Mouse (Mus musculus): ENCODE results near the gene Rab25. TPM values are rescaled to one million over a fixed set of nuclear protein-coding genes. Genes with fewer than 3 reads are reported as not detected.

Gene Rab25
- total RNA-seq, 2 experiments from 2014 or later = not detected

DNA sequence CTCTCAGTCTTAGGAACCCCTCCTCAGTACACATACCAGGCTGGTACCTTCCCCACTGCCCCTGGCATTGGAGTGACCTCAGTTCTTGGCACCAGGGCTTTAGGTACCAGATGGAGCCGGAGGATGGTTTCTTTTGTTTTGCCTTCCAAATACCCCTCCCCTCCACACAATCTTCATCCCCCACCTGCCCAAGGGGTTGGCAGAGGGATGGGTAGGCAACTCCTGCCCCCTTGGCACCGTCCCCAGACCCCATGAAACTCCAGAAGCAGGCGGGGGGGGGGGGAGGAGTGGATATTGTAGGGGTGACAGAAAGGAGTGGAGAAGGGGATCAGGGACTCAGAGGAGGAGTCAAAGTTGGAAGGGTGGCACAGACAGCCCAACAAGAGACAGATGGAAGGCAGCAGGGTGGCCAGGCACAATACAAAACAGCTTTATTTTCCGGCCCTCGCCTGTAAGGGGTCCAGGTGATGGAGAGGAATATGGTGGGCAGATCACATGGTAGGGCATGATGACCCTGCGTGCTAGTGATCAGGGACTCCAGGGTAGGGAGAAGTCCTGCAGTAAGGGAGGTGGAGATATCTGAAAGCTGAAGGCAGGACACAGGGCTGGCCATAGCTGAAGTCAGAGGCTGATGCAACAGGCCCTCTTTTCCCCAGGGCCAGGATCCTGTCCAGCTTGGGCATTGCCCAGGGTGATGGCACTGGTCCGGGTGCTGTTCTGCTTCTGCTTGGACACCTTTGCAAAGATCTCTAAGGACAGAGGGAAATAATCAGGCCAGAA, 6.3 kb downstream of the Rab25 start:
- no peak for DNase-seq

DNA sequence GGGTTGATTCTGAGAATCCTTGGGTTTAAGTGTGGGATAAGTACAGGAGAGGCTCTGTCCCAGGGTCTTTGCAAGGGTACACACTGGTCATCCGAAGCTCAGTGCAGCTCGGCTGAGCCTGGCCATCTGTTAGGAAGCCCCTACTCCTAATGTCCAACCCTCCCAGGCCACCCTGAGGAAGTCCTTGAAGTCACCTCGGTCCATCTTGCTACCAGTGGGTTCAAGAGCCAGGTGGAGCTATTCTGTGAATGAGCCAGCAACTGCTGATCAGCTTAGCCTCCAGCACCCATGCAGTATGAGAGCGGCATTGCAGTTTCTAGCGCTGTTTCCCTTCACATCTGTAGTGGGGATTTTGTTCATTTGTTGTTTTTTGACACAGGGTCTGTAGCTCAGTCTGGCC, 8.0 kb downstream of the Rab25 start:
- no peak for DNase-seq

DNA sequence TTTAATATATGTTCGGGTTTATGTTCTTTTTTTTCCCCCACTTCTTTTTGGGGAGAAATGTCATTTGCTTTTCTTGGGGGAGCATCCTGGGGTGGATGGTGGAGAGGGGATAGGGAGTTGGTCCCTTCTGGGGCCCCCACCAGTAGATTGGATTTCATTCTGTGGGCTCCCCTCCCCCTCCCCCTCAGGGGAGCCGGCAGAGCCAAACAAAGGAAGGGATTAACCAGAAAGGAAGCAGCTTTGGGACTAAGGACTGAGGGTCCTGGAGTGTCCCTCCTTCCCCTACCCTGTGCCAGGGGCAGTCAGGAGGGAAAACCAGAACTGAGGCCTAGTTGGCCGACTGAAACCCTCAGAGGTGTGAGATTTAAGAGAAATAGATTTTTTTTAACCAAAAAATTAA, 8.7 kb downstream of the Rab25 start:
- DNase-seq = no peak

DNA sequence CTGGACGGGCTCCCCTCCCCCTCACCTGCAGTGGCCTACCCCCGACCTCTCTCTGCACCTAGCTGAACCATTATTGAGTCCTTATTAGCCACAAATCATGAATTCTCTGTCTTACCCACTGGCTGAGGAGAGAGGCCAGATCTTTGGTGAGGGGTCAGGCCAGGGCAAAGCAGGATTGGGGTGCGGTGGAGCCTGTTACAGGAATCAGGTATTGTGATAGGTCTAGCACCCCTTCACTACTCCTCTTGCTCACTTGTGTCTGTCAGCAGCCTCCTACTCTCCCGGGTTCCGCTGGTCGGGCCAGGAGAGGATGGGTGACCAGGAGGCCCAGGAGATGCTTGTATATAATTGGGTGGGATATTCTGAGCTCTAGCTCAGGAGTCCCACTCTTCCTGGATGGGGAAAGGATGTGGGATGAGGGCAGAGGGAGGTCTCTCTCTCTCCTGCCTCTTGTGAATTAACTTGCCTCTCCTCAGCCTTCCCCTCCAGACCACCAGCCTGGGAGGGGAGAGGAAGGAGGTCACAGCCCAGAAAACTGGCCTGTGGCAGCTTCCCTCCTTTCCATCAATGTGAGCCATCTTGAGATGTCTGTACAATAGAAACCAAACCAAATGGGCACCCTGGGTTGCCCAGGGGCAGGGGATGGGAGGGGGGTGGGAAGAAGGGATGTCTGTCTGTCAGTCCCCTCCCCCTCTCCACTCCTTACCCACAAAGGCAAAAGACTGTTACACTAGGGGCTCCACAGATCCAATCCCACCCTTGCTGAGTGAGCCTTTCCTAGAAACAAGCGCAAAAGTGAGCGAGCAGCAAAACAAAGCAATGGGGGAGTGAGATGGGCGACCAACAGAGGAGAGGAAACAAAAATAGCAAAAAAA, 9.6 kb downstream of the Rab25 start:
- DNase-seq = no peak

DNA sequence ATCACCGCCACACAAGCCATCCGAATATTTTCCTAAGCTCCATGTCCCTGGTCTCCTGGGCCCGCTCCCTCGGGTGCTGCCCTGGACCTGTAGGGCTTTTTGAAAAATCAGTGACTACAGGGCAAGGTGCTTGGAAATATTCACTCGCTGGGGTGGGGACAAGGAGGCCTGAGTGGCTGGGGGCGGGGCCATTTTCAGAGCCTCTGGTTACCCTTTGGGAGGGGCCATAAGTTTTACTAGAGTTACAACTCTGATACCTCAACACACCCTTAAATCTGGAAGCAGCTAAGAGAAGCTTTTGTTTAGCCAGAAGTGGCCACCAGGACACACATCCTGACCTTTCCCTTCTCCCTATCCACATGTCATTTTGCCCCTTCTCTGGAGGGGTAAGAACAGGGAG, 11.0 kb downstream of the Rab25 start:
- DNase-seq = no peak

DNA sequence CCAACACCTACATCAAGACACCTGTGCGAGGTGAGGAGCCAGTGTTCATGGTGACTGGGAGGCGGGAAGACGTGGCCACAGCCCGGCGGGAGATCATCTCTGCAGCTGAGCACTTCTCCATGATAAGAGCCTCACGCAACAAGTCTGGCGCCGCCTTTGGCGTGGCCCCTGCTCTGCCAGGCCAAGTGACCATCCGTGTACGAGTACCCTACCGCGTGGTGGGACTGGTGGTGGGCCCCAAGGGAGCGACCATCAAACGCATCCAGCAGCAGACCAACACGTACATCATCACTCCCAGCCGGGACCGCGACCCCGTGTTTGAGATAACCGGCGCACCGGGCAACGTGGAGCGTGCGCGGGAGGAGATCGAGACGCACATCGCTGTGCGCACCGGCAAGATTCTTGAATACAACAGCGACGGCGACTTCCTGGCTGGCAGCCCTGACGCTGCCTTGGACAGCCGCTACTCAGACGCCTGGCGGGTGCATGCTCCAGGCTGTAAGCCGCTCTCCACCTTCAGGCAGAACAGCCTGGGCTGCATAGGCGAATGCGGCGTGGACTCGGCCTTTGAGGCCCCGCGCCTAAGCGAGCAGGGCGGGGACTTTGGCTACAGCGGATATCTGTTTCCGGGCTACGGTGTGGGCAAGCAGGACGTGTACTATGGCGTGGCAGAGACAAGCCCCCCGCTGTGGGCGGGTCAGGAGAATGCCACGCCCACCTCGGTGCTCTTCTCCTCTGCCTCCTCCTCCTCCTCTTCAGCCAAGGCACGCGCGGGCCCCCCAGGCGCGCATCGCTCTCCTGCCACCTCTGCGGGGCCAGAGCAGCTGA, 11.8 kb downstream of the Rab25 start:
- DNase-seq = peak; percentile 71

DNA sequence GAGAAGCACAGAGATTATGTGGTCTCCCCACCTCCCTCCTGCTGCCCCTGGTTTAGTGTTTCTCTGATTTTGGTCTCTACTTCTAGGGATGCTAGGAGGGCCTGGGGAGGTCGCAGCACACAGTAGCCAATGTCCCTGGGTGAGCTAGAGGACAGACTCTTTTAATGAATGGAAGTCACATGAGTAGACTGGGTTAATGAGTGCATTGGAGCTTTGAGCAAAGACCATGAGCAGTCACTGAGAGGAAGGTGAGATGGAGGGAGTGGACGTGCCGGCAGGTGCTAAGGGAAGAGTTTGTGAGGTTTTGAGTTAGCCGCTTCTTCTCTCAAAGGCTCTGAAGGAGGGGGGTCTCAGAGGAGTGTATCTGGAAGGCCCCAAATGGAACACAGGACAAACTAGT, 12.6 kb downstream of the Rab25 start:
- no peak for DNase-seq

DNA sequence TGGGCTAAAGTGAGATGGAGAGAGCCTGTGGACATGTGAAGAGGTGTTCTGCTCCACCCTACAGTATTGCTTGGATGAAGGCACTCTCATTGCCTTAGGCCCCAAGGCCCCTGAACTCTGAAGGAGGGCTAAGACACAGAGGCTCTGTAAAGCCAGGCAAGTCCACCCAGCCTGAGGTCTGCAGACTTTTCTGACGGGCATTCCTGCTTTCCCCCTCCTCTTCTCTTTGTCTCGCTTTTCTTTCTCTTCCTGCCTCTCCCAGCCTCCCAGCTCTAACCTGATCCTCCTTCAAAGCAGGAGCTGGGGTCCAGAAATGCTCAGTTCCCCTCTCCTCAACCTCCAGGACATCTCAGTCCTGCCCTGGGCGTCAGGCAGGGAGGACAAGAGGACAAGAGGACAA, 13.1 kb downstream of the Rab25 start:
- DNase-seq = no peak

DNA sequence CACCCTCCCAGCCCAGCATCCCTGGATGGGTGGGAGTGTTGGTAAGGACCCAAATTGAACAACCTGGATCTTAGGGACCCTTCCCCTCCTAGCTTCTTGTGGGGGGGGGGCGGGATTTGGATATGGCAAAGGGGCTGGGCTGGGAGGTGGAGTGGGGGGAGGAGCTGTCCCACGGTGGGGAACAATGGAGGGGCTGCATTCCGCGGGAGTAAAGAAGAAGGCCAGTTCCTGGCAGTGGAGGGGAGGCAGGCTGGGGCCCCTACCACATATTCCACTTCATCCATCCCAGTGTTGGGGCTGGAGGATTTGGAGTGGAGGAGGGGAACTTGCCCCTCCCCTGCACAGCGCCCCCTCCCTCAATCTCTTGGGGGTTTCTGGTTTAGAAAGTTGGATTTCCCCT, 14.4 kb downstream of the Rab25 start:
- DNase-seq = no peak

DNA sequence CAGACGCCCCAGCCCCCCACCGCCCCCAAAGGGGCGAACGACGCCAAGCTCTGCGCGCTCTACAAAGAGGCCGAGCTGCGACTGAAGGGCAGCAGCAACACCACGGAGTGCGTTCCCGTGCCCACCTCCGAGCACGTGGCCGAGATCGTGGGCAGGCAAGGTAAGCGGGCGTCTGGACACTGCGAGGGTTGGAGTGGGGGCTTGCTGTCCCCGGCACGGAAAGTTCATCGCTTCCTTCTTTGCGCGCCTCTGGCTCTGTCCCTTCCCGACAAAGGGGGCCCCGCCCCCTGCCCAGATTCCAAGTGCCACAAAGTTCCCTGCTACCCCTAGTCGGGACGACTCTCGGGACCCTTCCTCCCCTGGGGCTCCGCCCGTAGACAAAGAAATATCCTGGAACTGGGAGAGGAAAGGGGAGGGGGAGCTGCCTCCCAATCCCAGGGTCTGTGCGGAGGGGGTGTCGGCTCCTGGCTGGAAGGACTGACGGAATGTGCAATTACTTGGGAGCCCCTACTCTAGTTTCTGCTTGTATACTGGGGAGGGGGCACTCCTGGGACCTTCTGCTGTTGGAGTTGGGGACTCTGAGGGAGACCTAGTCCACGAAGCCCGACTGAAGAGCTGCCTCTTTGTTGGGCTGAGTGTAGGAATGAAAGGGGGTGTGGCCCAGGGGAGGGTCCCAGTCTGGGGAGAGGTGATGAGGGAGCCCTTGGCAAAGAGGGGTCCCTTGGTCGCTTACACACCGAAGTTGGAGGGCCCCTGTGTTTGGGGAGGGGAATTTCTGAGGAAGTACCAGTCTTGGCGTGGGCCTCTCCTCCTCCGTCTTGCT, 15.2 kb downstream of the Rab25 start:
- DNase-seq = peak; percentile 29

DNA sequence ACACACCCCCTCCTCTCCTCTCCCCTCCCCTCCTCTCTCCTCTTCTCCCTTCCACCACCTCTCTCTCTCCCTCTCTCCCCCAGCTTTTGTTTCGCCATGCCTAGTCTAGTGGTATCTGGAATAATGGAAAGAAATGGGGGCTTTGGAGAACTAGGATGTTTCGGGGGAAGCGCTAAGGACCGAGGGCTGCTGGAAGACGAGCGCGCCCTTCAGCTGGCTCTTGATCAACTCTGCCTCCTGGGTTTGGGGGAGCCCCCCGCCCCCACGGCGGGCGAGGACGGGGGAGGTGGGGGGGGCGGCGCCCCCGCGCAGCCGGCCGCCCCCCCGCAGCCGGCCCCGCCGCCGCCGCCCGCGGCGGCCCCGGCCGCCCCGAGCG, 15.8 kb downstream of the Rab25 start, which contains the start of gene Mex3a:
Mex3a (plus strand) TSS at position 97 of the 376 bp plus-strand sequence.
- no peak for DNase-seq

DNA sequence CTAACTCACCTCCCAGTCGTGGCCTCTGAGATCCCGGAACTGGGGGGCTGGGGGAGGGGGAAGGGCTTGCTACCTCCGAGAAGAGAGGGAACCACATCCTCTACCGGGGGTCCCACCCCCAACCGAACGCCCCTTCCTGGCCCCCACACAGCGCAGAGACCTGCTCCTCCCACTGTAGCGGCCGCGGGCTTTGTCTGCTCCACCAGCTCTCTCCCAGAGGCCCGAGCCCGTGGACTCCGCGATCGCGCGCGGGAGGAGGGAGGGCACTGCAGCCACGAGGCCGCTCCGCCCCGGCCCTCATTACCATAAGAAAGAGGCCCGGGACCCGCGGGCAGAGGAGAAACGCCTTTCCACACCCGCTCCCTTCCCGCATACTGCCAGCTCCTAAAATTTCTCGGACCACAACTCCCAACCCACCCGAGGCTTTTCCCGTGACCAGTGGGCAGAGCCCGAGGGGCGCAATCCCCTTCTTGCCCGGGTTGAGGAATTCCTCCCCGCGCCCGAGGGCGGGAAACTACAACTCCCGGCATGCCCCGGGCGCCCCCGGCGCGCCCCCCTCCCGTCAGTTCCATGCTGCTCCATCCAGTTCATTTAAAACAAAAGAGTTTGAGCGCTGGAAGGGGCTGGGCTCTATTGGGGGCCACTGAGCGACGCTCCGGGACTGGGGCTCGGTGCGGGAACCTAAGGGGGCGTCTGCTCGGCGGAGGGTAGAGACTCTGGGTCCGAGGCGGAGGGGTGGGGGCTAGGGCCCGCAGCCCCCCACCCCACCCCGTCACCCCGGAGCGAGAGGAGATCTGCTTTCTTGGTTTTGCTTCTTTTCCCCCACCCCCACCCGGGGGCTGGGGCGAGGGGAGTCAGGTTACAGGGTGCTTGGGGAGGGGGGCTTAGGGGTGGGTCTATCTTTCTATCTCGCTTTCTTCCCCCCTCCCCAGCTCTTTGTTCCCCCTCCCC, 16.5 kb downstream of the Rab25 start:
- DNase-seq = peak; percentile 87

DNA sequence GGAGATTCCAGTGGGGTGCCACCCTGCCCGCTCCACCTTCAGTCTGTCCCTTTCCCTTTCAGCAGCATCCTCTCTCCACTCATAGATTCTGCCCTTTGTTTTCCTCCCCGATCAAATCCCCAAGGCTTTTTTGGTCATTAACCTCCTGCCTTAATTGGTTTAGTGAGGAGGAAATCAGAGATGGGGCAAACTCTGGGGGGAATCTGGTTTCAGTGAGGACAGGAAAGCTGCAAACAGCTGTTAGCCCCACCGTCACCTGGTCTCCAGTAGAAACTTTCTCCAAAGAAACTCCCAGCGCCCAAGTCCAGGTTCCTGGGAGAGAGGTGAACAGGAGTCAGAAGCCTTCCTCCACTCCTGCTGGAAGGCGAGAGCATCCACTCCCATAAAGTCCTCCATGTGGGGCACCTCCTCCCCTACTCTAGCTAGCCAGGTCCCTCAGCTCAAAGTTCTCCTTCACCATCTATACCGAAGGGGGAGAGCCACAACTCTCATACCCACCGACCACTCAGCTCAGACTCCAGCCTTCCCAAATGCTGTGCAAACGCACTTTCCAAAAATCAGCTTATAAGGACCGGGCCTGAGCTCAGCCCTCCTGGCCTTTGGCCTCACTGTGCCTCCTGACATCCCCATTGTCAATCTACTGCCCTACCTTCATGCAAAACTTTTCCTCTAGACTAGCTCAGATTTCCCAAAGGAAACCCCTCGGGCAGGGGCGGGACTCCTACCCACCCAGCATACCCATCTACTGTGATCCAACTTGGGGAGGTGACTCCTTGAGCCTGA, 17.8 kb downstream of the Rab25 start:
- no peak for DNase-seq

DNA sequence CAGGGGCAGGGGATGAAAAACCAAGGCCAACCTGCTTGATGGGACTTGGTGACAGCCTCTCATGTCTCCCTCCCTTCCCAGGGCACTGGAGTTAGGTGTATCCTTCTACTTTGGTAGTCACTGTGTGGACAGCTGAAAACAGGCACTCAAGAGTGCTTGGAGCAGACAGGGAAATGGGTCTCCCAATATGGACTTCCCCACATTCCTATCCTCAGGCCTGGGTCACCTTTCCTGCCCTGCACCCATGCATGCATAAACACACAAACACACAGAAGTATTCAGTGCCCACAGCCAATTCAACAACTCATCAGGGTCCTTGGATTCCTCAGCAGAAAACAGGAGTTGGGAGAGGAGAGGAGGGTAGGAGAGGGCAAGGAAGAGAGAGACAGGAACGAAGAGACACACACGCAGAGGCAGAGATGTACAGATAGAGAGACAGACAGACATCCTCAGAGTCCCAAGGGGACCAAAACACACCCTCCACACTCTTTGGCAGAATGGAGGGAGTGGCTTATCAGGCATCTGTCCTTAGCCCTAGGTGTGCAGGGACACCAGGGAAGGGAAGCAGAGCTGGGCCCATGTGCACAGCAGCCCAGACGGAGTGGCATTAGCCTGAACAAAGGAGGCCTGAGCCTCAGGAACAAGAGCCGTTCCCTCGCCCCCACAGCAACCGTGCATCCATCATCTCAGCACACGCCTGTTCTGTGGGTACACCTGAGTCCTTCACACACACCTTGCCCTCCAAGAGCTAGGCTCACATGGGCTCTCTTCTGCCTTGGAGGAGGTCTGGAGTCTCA, 18.7 kb downstream of the Rab25 start:
- no peak for DNase-seq

DNA sequence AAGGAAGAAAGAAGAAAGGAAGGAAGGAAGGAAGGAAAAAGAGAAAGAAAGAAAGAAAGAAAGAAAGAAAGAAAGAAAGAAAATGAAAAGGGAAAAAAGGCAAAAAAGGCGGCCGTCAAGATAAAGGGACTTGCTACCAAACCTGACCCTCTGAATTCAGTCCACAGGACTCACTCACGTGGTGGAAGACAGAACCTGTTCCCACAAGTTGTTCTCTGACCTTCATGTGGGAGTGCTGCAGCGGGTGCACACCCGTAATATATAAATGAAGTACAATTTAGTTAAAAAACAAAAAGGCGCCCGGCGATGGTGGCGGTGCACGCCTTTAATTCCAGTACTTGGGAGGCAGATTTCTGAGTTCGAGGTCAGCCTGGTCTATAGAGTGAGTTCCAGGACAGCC, 19.5 kb downstream of the Rab25 start:
- DNase-seq = no peak

DNA sequence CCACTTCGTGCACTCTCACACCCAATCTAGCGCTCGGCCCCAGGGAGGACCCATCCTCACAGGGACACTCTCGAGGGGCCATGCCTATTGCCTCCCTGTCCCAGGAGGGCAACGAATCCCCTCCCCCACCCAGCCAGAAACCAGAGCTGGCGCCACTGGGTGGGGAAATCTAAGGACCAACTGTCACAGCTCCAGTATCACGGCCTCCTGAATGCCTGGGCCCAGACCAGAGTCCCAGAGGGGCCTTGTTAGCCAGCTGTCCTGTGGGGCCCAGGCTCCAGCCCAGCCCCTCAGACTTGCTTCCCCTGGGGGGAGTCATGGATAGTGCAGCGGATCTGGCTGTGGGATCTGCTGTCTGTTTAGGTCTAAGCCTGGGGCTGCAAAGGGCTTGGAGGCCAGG, 20.5 kb downstream of the Rab25 start:
- peak; percentile 44 for DNase-seq

DNA sequence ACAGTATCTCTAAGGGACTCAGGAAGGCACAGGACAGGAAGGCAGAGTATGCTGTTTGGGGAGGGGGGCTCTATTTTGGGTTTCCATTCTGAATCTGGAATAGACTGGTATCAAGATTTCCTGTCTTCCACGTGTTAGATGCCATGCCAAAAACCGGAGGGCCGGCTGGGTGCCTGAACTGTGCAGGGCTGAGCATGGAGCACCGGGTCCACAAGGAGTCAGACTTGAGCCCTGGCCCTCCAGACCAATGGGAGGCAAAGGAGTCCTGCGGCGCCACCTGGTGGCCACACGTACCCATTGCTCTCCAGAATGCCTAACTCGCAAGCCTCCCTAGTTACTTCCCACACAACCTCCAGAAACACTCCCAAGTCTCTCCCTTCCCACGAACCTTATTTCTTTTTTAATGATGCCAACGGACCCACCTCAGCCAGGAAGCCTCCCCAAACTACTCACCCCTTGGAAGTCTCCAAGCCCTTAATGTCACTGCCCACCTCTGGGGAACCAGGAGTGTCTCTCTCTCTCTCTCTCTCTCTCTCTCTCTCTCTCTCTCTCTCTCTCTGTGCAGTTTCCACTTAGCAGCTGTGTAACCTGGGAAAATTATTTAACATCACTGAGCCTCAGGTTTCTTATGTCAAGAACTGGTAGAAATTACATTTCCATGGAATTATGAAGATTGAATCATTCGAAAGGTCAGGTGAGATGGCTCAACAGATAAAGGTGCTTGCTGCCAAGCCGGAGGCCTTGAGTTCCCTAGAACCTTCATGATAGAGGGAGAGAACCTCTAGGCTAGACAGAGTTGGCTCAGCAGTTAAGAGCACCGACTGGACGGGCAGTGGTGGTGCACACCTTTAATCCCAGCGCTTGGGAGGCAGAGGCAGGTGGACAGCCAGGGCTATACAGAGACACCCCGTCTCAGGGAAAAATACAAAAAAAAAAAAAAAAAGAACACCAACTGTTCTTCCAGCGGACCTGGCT, 21.7 kb downstream of the Rab25 start:
- DNase-seq = peak; percentile 86

DNA sequence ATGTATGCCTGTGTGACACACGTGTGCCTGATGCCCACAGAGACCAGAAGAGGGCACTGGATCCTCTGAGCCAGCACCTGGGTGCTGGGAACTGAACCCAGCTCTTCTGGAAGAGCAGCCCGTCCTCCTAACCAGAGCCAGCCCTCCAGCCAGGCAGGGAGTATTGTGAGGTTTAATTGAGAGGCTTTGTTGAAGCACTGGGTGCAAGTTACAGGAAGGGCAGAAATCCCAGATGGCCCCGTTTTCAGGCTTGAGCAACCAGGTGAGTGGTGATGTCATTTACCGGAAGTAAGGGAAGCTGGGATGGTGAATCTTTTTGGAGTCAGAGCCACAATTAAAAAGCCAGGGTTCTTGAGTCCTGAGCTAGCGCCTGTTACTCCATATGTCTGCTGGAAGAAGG, 23.1 kb downstream of the Rab25 start:
- DNase-seq = no peak
